Mouse (Mus musculus) heart, postnatal 10 days (tissue): ENCODE results near the gene Plxdc1. TPM values are rescaled to one million over a fixed set of nuclear protein-coding genes. Genes with fewer than 3 reads are reported as not detected.
A peak's percentile ranks its signal among the peaks of the same experiment; 100 is the strongest.

ENCODE experiments used
- DNase-seq, 2 experiments: peaks; one replicate each; pipeline ENCODE4 v3.0.0; 2021
- intact Hi-C: fragments of 180-260 bp; cut with DNase I; formaldehyde crosslinking; loops from one replicate; pipeline ENCODE4 v1.15.1; 2025
- total RNA-seq, 2 experiments: library from RNA; stranded (reverse); gene quantifications; 2 replicates each; pipeline ENCODE4 v1.2.3; 2021

Plxdc1 gene
- total RNA-seq, 2 experiments from 2014 or later, result 4.8 to 6.9 TPM

DNA sequence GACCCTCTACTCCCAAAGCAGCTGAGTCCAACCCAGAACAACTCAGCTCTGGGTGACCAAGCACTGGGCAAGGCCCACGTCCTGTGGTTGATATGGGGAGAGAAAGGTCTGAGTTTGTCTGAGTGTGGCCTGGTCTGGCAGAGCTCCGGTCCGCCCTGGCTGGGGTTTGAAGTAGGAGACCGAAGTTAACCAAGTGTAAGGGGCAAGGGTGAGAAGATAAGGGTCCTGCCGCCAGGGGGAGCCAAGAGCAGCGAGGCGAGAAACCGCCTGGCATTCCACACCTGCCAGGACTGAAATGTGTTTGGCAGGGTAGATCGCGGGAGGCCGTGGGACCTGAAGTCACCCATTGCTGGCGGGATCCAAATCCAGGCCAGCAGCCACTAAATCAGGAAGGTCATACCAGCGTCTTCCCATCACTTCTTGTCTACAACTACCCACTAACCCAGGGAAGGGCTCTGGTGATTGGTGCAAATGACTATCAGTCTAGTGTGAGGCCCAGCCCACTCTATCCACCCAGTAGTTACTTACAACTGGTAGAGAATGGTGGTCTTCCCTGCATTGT, 8.4 kb upstream of the Plxdc1 start:
- intact Hi-C loops, result no loop called here
- DNase-seq, result peak; percentile 85 to 90

DNA sequence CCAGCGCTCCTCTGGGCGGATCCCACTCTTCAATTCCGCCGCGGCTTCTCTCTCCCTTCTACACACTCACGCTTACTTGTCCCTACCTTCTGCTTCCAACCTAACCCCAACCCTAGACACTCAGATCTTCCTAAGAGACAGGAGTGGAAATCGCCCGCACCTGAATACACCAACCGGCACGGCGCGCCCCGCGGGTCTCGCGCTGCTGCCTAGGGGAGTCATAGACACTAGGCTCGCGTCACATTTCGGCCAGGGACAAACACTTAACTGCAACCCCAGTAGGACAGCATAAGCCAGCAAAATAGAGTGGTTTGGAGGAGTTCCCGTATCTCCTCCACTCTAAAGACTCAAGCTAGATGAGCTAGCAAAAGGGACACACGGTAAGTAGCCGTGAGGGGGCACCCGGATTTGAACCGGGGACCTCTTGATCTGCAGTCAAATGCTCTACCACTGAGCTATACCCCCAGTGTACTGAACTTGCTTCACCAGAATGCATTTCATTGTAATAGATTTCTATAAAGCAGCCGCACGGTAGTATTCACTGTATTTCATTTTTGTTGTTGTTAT, 2.4 kb upstream of the Plxdc1 start:
- DNase-seq, result peak; percentile 90 to 91
- intact Hi-C loops, result loop anchor here (5.0 kb wide), 2 partner anchors 191 to 206 kb away; partner anchors contain the start of genes Lasp1 and Rpl23

DNA sequence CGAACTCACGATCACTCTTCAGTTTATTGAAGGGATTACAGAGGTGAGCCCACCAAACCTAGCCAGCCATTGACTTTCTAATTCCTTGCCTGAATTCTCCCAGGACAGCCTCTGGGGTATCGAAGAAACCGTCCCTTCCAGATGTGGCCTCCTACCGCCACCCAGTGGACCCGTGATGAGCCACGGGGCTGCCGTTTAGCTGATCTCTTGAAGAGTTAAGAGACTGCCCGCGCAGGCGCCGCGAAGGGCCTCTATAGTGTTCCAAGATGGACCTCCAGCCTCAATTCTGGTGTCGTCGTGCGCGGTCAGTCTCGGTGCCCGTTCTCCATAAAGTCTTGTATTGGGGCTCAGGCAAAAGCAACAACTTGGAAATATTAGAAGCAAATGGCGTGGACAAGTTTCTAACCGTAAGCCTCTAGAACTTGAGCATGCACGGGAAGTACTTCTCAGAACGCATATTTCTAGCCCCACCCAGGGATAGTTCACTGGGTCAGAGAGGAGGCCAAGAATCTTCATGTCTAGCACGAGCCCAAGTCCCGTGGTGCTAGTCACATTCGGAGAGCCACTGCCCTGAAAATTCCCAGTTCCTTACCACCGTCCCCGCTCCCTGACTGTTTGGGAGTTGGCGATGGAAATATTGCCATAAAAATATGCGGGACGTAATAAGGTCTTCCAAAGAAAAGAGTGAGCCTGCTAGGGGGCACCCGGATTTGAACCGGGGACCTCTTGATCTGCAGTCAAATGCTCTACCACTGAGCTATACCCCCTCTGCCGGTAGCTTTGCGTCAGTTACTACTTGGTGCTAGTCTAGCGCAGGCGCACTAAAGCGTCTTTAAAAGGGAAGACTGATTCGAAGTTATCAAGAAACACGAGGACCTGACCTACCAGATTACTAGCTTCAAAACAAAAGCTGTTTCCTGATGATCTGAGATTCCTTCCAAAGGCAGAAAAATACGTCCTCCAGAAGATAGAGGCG, 1.6 kb upstream of the Plxdc1 start:
- DNase-seq, result peak; percentile 96
- intact Hi-C loops, result loop anchor here (1.0 to 5.0 kb wide), 4 partner anchors 52 to 206 kb away; partner anchors contain the start of genes Lasp1 and Rpl23

DNA sequence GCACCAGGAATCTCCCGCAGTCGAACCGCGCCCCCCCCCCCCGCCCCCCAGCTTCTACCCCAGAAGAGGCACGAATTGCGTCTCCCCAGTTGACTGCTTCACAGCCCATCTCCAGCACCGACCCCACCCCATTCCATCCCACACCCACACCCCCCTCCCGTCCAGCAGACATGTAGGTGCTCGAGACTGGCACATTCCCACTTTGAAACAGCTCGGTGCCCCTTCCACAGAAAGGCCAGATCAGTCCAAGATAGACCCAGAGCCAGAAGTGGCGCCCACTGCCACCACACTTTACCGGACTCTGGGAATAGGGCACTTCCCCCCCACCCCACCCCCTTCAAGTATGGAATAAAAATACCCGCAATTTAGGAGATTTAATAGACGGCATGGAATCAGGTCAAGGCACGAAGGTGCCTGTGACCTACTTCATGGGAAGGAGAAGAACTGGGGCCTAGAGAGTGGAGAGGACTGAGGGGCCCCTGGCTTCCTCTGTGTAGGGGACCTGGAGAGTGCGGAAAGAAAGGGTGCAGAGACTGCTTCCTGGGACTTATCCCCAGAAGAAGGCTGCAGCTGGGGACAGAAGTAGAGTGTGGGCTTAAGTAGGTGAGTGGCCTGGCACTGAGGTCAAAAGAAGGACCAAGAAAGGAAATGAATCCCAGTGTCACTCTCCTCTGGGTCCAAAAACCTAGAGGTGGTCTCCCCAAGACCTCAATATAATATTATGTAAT, 658 bp upstream of the Plxdc1 start:
- no peak for DNase-seq
- intact Hi-C loops, result loop anchor here (1.0 to 5.0 kb wide), 4 partner anchors 51 to 205 kb away; partner anchors contain the start of genes Lasp1 and Rpl23

DNA sequence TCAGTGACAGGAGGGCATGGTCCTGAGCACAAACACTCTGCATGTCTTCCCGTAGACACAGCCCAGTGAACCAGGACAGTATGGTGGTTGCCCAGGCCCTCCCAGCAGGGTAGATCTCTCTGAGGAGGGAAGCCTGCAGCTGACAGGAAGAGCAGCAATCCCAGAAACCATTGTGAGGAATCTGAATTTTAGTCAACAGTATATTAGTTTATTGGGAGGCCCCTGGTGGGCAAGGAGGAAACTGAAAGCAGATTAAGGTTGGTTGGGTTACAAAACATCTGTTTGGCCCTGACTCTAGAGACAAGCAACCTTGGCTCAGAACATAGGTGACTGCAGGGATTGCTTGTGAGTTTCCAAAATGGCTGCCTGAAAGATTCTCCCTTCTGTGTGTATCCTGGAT, 2.3 kb downstream of the Plxdc1 start:
- DNase-seq, result no peak
- intact Hi-C loops, result no loop called here

DNA sequence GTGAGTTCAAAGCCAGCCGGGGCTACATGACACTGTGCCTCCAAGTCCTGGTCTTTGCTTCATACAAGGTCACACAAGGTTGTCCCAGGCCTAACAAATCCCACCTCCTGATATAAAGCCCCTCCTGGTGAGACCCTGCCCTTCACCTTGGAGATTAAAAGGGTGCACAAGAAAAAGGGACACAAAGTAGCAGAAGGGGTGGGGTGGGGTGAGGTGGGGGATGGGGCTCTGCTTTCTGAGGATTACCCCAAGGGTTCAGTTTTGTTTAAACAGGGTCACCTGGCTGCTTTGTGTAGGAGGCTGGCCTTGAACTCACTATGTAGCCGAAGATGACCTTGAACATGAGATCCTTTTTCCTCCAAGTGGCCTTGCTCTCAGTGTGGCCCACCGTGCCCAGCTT, 2.7 kb downstream of the Plxdc1 start:
- DNase-seq, result no peak
- intact Hi-C loops, result no loop called here

DNA sequence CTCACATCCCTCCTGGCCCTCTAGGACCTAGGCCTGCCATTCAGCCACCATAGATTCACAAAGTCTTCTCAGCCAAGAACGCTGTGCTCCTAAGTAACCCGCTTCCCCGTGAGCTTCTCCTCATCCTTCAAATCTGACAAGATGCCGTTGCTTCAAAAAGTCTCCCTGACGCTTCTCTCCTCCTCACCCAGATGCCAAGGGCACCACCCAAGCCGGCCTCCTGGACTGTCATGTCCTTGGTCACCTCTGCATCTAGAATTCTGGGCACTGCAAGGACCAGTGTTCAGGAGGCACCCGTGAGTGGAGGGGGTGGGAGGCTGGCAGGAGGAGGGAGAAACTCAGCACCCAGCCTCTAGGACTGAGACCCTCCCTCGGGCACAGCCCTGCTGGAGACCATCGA, 3.5 kb downstream of the Plxdc1 start:
- intact Hi-C loops, result no loop called here

DNA sequence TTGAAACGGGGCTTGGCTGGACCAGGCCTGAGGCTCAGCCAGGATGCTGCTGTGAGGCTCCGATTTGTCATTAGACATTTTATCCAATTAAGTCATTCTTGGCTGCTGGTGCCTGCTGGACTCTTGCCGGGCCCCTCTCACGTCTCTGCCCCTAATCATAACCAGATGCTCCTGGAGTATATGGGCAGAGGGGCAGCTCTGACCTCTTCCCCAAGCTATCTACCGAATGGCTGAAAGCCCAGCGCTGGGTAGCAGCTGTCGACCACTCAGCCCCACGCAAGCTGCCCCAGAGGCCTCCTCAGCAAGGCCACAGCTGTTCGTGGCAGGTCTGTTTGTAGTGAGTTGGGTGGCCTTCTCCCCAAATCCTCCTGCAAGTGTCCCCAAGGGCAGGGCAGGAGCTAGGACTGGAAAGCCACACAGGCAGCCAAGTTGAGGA, 5.7 kb downstream of the Plxdc1 start:
- intact Hi-C loops, result no loop called here
- DNase-seq, result peak; percentile 82 to 87

More for the DNA sequence above, 3.5 kb downstream of the Plxdc1 start:
- no peak for DNase-seq

DNA sequence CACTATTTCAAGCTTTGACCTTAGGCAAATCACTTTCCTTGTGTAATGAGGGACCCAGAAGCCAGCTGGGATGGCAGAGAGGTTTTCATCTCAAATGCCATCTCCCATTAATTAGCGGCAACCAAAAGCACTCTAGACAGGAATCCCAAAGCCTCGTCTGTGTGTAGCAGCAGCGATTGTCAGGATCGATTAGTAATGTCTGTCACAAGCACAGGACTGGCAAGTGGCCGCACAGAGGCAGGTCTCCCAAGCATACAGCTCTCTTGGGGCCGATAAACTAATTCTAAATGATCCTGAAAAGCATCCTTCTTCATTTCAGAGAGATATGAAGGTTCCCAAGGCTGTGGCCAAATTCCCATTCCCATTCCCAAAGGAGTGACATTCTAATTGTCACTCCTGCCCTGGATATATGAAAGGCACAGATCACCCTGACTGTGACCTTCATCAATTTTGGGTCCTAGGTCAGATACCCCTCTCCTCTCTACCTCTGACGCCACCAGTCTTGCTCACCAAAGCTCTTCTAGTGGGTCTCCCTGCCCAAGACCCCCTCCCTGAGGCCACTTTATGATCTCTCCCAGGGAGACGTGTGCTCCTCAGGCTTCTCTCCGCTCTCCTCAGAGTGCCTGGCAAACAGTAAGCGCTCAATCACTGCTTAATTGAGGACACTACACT, 6.3 kb downstream of the Plxdc1 start:
- DNase-seq, result peak in 1 of 2 experiments; percentile 44
- intact Hi-C loops, result no loop called here

DNA sequence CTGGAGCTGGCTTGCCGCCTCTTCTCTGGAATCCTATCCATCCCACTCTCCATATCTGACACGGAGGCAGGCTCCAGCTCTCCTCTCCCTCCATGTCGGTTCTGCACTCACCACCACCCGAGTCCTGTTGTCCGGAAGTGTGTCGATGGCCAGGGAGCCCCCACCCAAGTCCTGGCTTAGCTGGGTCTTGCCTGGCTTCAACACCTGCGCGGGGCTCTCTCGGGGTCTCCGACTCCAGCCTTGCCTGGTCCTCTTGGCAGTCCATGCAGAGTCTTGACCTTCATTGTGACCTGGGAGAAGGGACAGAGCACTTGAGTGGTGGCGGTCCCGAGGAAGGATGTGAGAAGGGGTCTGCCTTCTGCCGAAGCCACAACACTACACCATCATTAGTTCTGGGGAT, 7.9 kb downstream of the Plxdc1 start:
- DNase-seq, result no peak
- intact Hi-C loops, result no loop called here

DNA sequence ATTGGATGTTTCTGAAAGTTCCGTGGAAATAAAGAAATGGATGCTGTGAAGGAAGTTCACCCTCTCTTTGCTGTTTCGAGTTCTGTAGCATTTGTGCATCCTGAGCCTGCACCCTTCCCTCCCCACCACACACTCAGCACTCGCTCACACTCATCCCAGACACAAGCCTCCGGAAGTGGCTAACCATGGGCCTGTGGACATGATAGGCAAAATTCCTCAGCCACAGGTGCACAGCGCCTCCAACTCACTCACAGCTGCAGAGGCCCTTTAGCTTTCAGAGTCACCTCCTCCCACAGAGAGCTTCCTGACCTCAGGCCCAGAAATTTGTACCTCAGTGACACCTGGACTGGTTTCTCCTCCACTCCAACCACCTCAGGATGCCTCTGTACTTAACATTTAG, 8.4 kb downstream of the Plxdc1 start:
- intact Hi-C loops, result no loop called here
- DNase-seq, result no peak

DNA sequence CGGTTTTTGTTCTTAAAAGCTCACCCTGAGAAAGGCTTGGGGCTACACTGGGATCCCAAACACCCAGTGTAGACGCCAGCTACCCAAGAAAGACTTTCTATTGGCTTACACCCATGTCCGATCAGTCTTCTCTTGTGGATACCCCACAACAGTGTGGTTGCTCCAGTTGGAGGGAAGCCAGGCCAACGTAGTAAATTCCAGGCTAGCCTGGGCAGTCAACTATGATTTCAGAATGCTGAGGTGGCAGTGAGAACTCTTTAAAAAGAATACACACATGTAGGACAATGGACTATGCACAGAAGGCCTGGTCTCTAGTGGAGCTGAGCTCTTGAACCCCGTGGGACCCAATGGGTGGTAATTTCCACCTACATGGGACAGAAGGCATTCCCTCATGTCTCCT, 11.5 kb downstream of the Plxdc1 start:
- intact Hi-C loops, result no loop called here
- no peak for DNase-seq

DNA sequence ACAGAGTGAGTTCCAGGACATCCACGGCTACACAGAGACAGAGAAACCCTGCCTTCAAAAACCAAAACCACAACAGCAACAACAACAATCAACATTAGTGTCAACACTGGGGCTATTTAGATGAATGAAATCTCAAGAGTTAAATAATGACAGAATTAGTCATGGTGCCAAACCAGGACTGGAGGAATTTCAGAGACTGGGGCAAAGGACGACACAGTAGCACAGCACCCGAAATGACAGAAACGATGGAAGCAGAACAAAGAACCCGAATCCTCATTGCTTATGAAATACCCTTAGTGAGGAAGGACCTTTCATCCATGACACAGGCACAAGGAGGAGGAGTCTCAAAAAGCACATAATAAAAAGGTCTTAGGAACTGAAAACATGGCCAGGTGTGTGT, 12.1 kb downstream of the Plxdc1 start:
- intact Hi-C loops, result no loop called here
- no peak for DNase-seq

DNA sequence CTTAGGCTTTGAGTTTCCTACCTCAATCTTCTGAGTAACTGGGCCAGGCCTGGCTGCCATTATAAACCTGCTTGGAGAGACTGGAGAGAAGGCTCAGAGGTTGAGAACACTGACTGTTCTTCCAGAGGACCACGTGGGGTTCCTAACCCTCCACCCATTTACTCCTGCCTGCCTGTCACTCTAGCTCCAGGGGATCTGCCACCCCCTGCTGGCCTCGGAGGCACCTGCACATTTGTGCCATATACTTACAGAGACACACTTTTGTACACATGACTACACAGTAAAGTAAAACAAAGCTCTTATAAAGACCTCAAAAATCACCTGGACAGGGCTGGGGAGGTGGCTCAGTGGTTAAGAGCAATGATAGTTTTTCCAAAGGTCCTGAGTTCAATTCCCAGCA, 13.8 kb downstream of the Plxdc1 start:
- no peak for DNase-seq
- intact Hi-C loops, result no loop called here

DNA sequence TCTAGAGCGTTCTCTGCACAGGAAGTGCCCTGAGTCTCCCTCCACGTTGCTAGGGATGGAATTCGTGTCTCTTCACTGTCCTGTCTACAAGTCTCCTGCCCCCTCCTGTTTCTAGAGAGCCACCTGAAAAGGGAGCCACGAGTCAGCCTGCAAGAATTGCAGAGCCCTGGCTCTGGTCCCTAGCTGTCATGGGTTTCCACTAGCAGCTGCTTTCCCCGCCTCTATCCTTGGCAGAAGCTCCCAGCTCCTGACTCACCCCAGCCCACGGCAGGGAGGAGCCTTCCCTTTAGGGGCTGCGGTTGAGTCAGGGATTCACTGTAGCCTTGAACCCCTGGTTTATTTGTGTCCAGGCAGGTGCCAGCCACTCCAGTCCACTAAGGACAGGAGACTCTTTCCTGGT, 15.0 kb downstream of the Plxdc1 start:
- intact Hi-C loops, result no loop called here
- peak; percentile 89 to 92 for DNase-seq

DNA sequence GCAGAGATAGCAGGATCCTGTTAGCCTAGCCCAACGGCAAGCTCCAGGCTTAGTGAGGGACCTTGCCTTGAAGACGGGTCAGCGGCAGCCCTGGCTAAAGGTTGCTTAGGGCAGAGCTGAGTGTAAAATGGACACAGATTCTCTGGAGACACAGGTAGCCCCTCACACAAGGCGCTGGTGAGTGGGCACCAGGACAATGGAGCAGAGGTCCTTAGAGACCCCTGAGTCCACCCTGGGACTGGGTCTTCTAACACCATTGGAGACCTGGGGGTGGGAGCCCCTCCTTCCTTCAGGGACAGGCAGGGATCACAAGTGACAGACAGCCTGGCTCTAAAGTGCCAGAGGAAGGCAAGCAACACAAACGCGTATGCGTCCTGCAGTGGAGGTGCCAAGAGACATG, 15.5 kb downstream of the Plxdc1 start:
- intact Hi-C loops, result no loop called here
- DNase-seq, result no peak

DNA sequence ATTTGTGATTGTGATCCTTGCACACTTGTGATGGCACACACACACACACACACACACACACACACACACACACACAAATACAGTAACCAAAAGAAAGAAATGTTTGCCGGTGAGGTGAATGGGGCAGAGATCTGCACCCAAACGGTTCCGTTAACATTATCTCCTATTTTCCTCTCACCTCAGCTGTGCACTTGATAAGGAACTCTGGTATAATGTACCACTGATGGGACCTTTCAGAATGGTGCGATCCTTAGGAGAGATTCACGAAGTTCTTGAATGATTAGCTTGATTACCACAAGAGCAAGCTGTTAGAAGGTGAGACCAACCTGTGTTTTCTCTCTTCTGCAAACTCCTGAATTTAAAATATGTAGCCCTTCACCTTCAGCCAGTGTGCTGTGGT, 17.9 kb downstream of the Plxdc1 start:
- DNase-seq, result no peak
- intact Hi-C loops, result no loop called here

DNA sequence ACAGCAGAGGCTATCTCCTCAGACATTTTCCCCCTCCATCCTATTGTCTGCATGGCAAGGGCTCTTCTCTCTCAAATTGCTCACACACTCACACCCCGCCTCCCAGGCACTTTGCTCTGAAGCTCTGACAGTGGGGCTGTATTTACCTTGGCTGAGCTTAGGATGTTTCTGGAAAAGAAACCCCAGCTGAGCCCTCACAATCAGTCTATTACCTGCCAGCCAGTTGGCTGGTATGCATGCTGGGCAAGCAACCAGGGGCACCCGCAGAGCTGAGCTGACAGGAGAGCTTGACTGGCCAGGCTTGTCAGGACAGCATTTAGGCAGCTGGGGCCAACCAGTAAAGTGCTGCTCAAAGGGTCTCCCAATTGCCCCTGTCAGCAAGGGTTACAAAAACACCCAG, 19.1 kb downstream of the Plxdc1 start:
- intact Hi-C loops, result no loop called here
- DNase-seq, result peak; percentile 74 to 80

DNA sequence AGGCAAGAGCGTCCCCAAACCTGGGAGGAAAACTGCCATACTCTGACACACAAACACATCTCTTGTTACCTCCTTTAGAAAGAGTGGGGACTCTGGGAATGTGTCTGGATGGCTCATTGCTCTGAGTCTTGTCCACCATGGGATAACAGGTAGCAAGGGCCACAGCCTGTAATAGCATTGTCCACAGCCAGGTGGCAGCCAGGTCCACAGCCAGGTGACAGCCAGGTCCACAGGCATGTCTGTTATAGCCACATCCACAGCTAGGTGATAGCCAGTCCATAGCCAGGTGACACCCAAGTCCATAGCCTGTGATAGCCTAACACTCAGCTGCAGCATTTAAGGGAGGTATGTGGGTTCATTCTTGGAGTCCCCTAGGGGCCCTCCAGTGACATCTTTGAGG, 25.3 kb downstream of the Plxdc1 start:
- DNase-seq, result no peak
- intact Hi-C loops, result no loop called here

DNA sequence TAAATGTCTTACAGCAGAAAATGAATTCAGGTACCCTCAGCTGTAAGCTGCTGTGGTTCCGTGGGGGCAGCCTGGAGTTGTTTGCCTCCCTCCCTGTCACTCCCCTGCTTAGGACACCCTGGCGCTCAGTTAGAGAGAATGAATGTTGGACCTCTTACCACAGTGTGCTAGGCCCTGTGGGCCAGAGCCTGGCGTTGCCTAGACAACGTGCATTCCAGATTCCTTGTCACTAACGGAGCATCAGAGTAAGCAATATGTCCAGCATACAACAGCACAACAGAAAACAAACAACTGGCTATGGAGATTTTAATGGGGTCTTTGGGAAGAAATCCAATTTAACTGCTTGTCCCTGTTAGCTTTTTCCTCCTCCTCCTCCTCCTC, 27.0 kb downstream of the Plxdc1 start:
- intact Hi-C loops, result no loop called here
- no peak for DNase-seq
